9 mouse cellular contexts compared by ENCODE assay signal in the genomic region with DNA sequence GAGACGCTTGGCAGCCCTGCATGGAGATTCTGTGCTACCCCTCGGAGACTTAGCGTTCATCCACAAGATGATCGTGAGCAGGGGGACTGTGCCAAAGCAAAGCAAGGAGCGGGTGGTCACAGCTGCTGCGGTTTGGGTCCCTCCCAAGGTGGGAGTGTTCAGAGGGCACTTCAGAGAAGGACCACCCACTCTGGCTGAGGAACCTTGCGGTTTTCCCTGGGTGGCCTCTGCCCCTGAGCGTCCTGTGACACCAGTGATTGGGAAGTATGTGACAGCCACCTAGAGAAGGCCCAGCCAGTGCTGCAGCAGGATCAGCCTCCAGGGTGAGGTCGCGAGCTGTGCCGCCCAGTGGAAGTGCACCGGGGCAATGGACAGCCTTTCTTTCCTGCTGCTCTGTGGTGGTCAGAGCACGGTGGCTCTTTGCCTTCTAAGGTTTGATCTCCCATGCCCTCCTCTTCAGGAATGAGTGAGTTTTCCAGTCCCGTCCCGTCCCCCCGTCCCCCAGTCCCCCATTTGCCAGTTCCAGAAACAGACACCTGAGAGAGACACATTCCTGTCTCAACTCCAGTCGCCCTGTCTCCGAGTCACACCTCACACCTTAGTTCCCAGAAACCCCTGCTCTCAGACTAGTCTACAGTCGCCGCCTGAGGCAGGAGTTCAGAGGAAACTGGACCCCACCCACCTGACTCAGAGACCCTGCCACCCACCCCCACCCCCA. TPM values are rescaled to one million over a fixed set of nuclear protein-coding genes. Genes with fewer than 3 reads are reported as not detected.
DNase-seq lines count a peak whose midpoint lies in the region; ATAC-seq and TF ChIP-seq lines count a peak whose summit lies in the region.
"Had no signal": no experiment of that assay in that cellular context is flagged by ENCODE, and none has a peak within 500 bp of the region (broad histone marks: within the 10 kb centered on the region; RNA-seq: fewer than 3 reads in every experiment).

No protein-coding gene starts in this region.

- peak; percentile 20 for DNase-seq in gastrocnemius, postnatal 10 days
- no peak for DNase-seq in gastrocnemius, postnatal 25 days
- DNase-seq in 416B (ENCODE audit: low read depth) (peak; percentile 78), adipocyte (ENCODE audit: low spot score) (no peak)
- DNase-seq in forebrain, postnatal 0 days: no peak
- DNase-seq in lung, postnatal 10 days: peak; percentile 72
- DNase-seq in urinary bladder, postnatal 14 days (ENCODE audit: low spot score): no peak

- H3K27me3 ChIP-seq in forebrain, postnatal 0 days (ENCODE audit: insufficient read depth, low read length): no peaks in the 10 kb centered on the region
- H3K27me3 ChIP-seq: CH12.LX had no signal

- H3K4me1 ChIP-seq in forebrain, postnatal 0 days (ENCODE audit: insufficient read depth): no peaks in the 10 kb centered on the region

- 0 out of 2 replicates have a peak overlapping the region, but pooled peaks have one; percentile 15 for H3K27ac ChIP-seq in forebrain, postnatal 0 days (ENCODE audit: low read depth, low read length)

- H3K4me3 ChIP-seq in forebrain, postnatal 0 days (ENCODE audit: low read depth, low read length): no peak overlapping the region

- no peak for TF ChIP-seq CTCF in forebrain, postnatal 0 days (IDR thresholded peaks at IDR 0.05; ENCODE audit: low read depth)

- no peak overlapping the region for H3K4me2 ChIP-seq in forebrain, postnatal 0 days (ENCODE audit: low read depth)

- H3K9ac ChIP-seq in forebrain, postnatal 0 days: no peak overlapping the region

- ATAC-seq in forebrain, postnatal 0 days: peak; percentile 59
- no peak for ATAC-seq in monocyte, adult 5-6 weeks (replicated peaks; ENCODE audit: insufficient number of reproducible peaks, low FRiP score, low TSS enrichment, poor library complexity, severe bottlenecking)

- H3K36me3 ChIP-seq in forebrain, postnatal 0 days (ENCODE audit: insufficient read depth): no peaks in the 10 kb centered on the region

- no peaks in the 10 kb centered on the region for H3K9me3 ChIP-seq in forebrain, postnatal 0 days (ENCODE audit: low read length)

- 55% methylated on average over 20 of the region's 20 CpGs for WGBS in forebrain, postnatal 0 days

RNA-seq across cellular contexts. Expression of gene Clstn1, which starts 21.5 kb away (rescaled TPM):
- total RNA-seq in gastrocnemius, postnatal 10 days (2021): 10 to 100 TPM; 63.5 to 69.0 TPM
- 10 to 100 TPM; 29.0 to 29.1 TPM for total RNA-seq in gastrocnemius, postnatal 25 days (2021)
- 367 and 451 TPM in 2 replicates for total RNA-seq in forebrain, postnatal 0 days (2014; rRNA removed)
- 142 and 179 TPM in 2 replicates for polyA plus RNA-seq in forebrain, postnatal 0 days (2015; fragmentation: Nextera tagmentation; extraction: Ambion mirVana)
- total RNA-seq in monocyte, adult 5-6 weeks (2017): 0.43 to 4.3 TPM (median 1.2 TPM) in 3 replicates

Comparison
In these comparisons a context has a peak if more than half of its experiments do, and no peak if none do; other contexts are left out.
1. DNase-seq: peak in gastrocnemius, postnatal 10 days (single experiment), 416B (single experiment) and lung, postnatal 10 days (single experiment); none in gastrocnemius, postnatal 25 days (single experiment), forebrain, postnatal 0 days (single experiment), adipocyte (single experiment) and urinary bladder, postnatal 14 days (single experiment).